Mouse (Mus musculus) spleen, postnatal 10 days (tissue): Measurements from ENCODE around the gene Tmed2.
"Not testable (repeated sequence)": the region's sequence is repeated elsewhere in the genome, so short reads cannot be mapped to it uniquely, and the experiment has no call there.

Experiments used
- DNase-seq, 2 experiments: peaks; one replicate each; pipeline ENCODE4 v3.0.0; 2021 to 2022; ENCODE audit warnings: low spot score in 2 of 2

Gene Tmed2

DNA sequence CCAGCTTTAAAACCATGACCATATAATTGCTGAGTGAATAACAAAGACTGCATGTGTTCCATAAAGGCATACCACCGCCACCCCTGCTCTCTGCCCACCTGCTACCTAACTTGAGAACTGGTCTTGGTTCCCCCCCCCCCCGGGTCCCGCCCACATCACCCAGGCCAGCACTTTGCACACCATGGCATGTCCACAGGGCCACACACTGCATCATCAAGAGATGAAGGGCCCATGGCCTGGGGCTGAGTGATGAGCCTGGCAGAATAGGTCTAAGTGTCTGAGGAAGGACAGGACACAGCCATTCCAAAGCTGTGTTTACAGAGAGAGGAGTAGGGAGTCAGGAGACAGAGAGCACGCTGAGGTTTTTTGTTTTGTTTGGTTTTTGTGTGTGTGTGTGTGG is 12.1 kb upstream of the Tmed2 start:
- no peak for DNase-seq

DNA sequence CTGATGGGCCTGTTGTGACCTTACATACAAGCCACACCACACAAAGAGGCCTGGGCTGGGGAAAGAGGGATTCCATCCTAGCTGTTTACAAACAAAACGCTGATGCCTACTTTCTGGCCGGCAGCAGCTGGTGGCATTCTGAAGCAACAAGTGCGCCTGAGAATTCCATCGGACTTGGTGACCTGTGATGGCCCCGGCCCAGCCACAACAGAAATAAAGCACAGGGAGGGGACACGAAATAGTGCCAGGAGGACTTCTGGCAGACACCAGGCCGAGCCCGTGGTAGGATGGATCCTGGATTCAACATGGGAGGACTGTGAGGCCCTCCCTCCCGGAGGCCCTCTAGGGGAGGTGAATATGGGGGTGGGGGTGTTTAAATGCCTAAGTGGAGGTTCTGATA is 11.7 kb upstream of the Tmed2 start:
- no peak for DNase-seq

GRCm38 (mm10) chr5:124529191-124529651 is 11.3 kb upstream of the Tmed2 start:
- DNase-seq = no peak

DNA sequence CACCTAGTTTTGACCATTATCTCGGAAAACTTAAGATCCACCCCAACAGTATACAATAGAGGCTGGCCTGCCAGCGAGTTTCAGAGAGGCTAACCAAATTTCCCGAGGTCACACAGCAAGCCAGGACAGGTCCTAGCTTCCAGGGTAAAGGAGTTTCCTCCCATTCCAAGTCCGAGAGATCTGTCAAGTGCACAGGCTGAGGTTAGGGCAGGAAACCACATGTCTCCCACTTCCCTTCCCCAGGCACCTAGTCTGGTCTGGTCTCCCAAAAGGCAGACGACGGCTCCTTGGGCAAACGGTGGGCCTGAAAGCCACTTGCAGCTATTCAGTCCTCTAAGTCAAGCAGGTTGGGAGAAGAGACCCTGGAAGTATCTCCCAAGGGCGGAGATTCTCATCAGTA is 10.8 kb upstream of the Tmed2 start:
- no peak for DNase-seq

GRCm38 (mm10) chr5:124530655-124531582 is 9.6 kb upstream of the Tmed2 start, which contains the start of gene Rilpl1:
Gene Rilpl1, minus strand, starts transcription at chr5:124531391.
- DNase-seq = peak; percentile 47 to 66

- DNase-seq = no peak
Observed at GRCm38 (mm10) chr5:124531583-124531930, 8.9 kb upstream of the Tmed2 start.

DNA sequence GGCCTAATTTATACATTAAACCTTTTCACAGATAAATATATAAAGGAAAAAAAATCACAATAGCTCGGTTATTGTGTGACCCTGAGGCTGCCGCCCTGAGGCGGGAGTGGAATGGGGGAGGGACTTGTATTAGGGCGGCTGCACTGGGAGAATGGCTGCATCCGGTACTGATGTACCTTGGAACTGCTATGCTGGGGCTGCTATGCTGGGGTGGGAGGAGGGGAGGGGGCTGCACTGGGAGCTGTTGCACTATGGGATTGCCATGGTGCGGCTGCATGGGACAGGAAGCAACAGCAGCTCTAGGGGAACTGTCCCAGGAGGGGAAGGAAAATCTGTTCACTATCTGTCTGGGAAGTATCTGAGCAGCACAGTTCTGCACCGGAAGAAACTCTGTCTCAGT is 8.0 kb upstream of the Tmed2 start:
- no peak for DNase-seq

GRCm38 (mm10) chr5:124535016-124535415 is 5.5 kb upstream of the Tmed2 start:
- no peak for DNase-seq

DNA sequence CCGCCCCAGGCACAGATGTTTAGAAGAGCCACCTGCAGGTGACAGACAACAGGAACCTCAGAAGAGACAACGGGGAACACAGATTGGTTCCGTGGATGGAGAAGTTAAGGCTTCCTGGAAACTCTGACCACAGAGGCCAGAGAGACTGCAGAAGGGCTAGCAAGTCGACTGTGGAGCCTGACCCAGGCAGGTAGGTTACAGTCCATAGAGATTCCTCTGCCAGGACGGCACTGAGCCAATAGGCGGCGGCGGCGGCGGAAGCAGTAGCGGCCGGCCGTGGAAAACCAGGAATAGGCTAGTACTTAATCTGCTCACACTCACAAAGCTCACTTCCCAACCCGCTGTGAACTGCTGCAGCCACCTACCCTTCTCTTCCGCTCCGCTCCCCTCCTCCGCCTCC is 3.7 kb upstream of the Tmed2 start:
- DNase-seq = peak in 1 of 2 experiments; percentile 16

DNA sequence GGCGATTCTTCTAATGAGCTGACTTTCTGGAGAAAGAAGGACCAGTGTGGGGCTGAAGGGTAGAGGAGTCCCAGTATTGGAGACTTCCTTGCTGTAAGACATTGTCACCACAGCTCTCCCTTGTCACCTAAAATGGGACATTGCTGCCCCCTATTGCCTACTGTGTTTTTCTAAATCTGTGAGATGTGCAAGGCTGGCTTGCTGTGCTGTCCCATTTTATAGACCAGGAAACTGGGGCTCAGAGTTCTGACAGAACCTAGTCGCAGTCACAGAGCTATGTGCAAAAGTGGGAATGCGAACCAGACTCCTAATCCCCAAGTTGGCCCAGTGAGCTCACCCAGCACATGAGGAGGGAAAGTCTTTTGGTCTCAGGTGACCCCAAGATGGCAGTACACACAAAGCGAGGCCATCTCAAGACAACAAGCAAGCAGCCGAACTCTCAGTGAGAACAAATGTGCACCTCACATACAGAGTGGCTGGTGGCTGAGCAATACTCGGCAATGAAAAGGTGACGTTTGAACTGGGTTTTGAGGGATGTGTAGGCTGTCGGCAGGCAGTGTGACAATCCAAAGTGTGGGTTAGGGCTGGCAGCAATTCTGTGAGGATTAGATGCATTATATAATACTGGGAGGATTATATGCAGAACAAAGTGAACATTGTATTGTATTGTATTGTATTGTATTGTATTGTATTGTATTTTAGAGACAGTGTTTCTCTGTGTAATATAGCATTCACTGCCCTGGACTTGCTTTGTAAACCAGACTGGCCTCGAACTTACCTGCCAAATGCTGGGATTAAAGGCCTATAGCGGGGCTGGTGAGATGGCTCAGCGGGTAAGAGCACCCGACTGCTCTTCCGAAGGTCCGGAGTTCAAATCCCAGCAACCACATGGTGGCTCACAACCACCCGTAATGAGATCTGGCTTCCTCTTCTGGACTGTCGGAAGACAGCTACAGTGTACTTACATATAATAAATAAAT is 1.4 kb upstream of the Tmed2 start:
- DNase-seq = peak; percentile 38 to 71

DNA sequence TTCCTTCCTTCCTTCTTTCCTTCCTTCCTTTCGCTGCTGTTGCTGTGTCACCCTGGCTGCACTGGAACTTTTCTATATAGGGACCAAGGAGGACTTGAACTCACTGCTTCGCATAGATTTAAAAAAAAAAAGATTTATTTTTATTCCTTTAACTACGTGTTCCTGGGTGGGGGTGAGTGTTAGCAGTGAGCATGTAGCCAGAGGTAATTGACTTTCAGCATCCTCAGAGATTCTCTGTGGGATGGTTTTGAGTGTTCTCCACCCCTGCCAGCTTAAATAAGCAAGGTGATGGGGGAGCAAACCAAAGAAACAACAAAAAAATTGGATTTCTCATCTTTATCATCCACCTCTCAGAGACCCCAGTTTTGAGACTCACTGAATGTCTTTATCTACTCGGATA is 590 bp upstream of the Tmed2 start:
- no peak for DNase-seq

GRCm38 (mm10) chr5:124540905-124541601 is 558 bp downstream of the Tmed2 start:
- DNase-seq = peak; percentile 73 to 76

GRCm38 (mm10) chr5:124541602-124541973 is 1.1 kb downstream of the Tmed2 start:
- DNase-seq = no peak

- DNase-seq = not testable (repeated sequence)
Observed at GRCm38 (mm10) chr5:124550737-124551136, 10.2 kb downstream of the Tmed2 start.

DNA sequence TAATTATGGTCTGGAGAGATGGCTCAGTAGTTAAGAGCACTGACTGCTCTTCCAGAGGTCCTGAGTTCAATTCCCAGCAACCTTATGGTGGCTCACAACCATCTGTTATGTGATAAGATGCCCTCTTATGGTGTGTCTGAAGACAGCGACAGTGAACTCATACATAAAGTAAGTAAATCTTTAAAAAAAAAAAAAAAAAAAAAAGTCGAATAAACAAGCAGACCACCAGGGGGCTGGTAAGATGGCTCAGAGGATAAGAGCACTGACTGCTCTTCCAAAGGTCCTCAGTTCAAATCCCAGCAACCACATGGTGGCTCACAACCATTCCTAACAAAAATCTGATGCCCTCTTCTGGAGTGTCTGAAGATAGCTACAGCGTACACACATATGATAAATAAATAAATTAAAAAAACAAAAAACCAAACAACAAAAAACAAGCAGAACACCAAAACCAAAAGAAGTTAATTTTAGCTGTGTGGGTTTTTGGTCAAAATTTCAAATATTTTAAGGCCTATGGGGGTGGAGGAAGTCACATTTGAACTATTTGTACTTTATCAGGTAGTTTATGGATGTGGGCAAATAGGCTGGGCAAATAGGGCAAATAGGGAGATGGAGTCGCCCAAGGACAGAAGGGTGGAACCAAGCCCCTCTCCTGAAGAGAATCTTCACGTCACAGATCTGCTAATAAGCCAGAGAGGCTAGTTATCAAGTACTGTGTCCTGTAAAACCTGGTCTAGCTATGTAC is 11.0 kb downstream of the Tmed2 start:
- DNase-seq = not testable (repeated sequence)

DNA sequence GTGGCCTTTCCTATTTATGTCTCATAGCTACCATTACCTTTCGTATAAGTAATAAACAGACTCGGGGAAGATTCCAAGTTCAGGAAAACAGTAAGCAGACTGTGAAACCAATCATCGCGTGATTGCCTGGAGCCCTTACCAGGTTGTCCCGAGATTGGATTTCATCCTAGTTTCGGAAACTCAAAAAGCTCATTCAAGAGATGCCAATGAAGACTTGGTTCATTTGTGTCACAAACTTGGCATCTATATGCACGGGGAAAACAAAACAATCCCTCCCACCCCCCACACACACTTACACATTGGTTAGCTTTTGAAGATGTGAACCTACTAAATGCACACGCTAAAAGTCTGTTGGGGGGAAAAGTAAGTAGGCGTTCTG is 11.6 kb downstream of the Tmed2 start:
- no peak for DNase-seq

DNA sequence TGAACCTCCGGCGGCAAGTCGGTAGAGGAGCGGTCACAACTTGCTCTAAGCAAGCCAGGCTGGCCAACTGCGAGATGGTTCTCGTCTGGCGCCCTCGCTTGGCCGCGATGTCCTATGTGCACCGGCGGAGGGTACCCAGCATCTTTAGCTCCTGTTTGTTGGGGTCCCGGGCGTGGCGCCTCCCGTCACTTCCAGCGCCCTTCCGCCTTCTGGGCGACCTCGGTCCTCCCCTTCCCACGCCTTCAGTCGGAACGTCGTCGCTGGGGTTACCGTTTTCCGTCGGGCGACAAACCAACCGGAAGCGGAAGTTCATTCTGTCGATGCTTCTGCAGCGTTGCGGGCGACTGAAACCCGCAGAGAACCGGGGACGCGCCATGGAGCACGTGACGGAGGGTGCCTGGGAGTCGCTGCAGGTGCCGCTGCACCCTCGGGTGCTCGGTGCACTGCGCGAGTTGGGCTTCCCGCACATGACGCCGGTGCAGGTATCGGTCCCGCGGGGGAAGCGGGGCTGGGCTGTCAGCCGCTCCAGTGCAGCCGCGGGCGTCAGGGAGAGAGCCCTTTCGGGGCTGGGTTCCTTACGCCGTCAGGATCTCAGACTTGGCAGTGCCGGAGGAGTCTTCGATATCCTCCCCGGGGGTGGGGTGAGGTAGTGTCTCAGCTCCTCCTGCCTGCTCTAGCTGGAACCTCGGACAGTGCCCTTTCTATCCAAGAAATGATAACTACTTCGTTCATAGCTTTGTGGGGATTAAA is 12.2 kb downstream of the Tmed2 start, which contains the start of gene Ddx55:
Gene Ddx55, plus strand, starts transcription at position 307 of the 750 bp plus-strand sequence.
- peak; percentile 87 to 91 for DNase-seq

DNA sequence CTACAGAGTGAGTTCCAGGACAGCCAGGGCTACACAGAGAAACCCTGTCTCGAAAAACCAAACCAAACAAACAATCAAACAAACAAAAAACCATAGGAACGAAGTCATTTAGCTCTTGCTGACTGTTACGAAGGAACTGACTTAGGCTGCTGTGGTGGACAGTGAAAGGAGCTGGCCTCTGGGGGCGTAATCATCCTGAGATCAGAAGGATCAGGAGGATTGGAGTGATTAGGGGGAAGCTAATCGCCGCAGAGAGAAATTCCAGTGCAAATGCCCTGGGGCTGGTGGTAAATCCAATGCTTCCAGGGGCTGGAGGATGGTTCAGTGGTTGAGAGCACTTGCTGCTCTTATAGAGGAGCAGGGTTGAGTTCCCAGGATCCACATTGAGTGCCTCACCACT is 13.1 kb downstream of the Tmed2 start:
- DNase-seq = no peak

DNA sequence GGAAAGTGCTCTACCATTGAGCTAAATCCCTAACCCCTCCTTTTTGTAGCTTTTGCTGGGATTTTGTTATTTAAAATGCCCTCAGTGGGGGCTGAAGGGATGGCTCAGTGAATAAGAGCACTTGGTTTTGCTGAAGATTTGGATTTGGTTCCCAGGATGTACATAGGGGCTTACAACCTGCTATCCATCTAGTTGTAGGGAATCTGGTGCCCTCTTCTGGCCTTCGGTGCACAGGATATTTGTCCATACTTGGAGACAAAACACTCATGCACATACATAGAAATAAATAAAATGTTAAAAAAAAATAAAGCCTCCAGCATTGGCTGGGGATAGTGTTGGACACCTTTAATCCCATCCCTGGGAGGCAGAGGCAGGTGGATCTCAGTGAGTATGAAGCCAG is 14.7 kb downstream of the Tmed2 start:
- no peak for DNase-seq

- no peak for DNase-seq
Observed at GRCm38 (mm10) chr5:124571068-124571467, 30.6 kb downstream of the Tmed2 start.
